In genomic region chr8:119676389-119676788, GRCm38 (mm10) we compare ENCODE assay signal across 8 mouse cellular contexts. TPM values are rescaled to one million over a fixed set of nuclear protein-coding genes. Genes with fewer than 3 reads are reported as not detected.
A peak's percentile ranks its signal among the peaks of the same experiment; 100 is the strongest.
DNase-seq lines count a peak whose midpoint lies in the region; ATAC-seq lines count a peak whose summit lies in the region.

No protein-coding gene starts in this region.

- H3K4me3 ChIP-seq in hindbrain, embryonic 14.5 days (replicated peaks; ENCODE audit: low read length) = no peak overlapping the region

- 24% methylated on average over 8 of the region's 8 CpGs for WGBS in hindbrain, embryonic 14.5 days

- peak; percentile 52; the same call in 1 of the 2 replicates for ATAC-seq in hindbrain, embryonic 14.5 days (ENCODE audit: low FRiP score)

- H3K9ac ChIP-seq in hindbrain, embryonic 14.5 days = no peak overlapping the region

- no peak overlapping the region for H3K27ac ChIP-seq in hindbrain, embryonic 14.5 days

- H3K27me3 ChIP-seq in hindbrain, embryonic 14.5 days (ENCODE audit: control insufficient read depth, insufficient read depth, low read length) = no peaks in the 10 kb centered on the region

- peak; percentile 79 for DNase-seq in WW6 (ENCODE audit: low read depth, low spot score)
- peak; percentile 84 for DNase-seq in cerebellum, adult 8-10 months
- peak; percentile 69 to 86 for DNase-seq in frontal cortex, postnatal 10 days (ENCODE audit: low spot score in 2 of 2)
- peak; percentile 97 for DNase-seq in hindbrain, embryonic 14.5 days (ENCODE audit: low spot score)
- peak; percentile 89 to 94 for DNase-seq in left cerebral cortex, adult 18-20 months (ENCODE audit: low spot score in 2 of 2)
- DNase-seq in mesoderm, embryonic 11.5 days (ENCODE audit: low read depth, low spot score) = peak; percentile 92
- peak; percentile 94 for DNase-seq in skeletal muscle tissue, adult 2 months (ENCODE audit: low read depth, low spot score)
- peak; percentile 87 to 91 for DNase-seq in urinary bladder, postnatal 4 days (ENCODE audit: low spot score in 2 of 2)

- no peaks in the 10 kb centered on the region for H3K36me3 ChIP-seq in hindbrain, embryonic 14.5 days (replicated peaks; ENCODE audit: control insufficient read depth, insufficient read depth)

- no peaks in the 10 kb centered on the region for H3K9me3 ChIP-seq in hindbrain, embryonic 14.5 days (ENCODE audit: control insufficient read depth, low read length)

- H3K4me1 ChIP-seq in hindbrain, embryonic 14.5 days (replicated peaks; ENCODE audit: control insufficient read depth, insufficient read depth, low read length) = no peaks in the 10 kb centered on the region

- no peak overlapping the region for H3K4me2 ChIP-seq in hindbrain, embryonic 14.5 days (replicated peaks)

RNA-seq across cellular contexts. Expression of gene Wfdc1, which starts 10.2 kb away (rescaled TPM):
- 5.5 and 6.1 TPM in 2 replicates for polyA plus RNA-seq in hindbrain, embryonic 14.5 days (2014; fragmentation: Nextera tagmentation; extraction: Ambion mirVana)
- total RNA-seq in left cerebral cortex, adult 18-20 months (2021) = 1 to 10 TPM; 8.3 to 10.0 TPM

RNA-seq across cellular contexts. Expression of gene Atp2c2, which starts 23.4 kb away (rescaled TPM):
- polyA plus RNA-seq in hindbrain, embryonic 14.5 days (2014; fragmentation: Nextera tagmentation; extraction: Ambion mirVana) = 0.13 and 0.22 TPM in 2 replicates
- 1 to 10 TPM; 1.9 to 2.1 TPM for total RNA-seq in left cerebral cortex, adult 18-20 months (2021)

RNA-seq across cellular contexts. Expression of gene Kcng4, which starts 40.9 kb away (rescaled TPM):
- polyA plus RNA-seq in hindbrain, embryonic 14.5 days (2014; fragmentation: Nextera tagmentation; extraction: Ambion mirVana) = 0.09 and 0.16 TPM in 2 replicates
- total RNA-seq in left cerebral cortex, adult 18-20 months (2021) = 1 to 10 TPM; 2.1 to 2.9 TPM
